Mouse (Mus musculus) monocyte, adult 5-6 weeks (primary cell): ENCODE measurements around the gene Mipol1. TPM values are rescaled to one million over a fixed set of nuclear protein-coding genes. Genes with fewer than 3 reads are reported as not detected.
"Not testable (repeated sequence)": the region's sequence is repeated elsewhere in the genome, so short reads cannot be mapped to it uniquely, and the experiment has no call there.

Experiments
- ATAC-seq: fragments of 153-309, 156-312 bp; replicated peaks from 2 replicates; pipeline ENCODE4 v1.8.0; 2017; ENCODE audit warnings: mild to moderate bottlenecking; ENCODE audit not compliant: low TSS enrichment, insufficient number of reproducible peaks, severe bottlenecking, poor library complexity, low FRiP score
- total RNA-seq: library from RNA; stranded (forward); fragments of 200-1000, 200-491, 200-594 nt; gene quantifications from 3 replicates; pipeline ENCODE4 v1.2.3, GENCODE M21; 2017

Gene Mipol1
- total RNA-seq, 1 experiment from 2014 or later, result 10.4 TPM

- no peak for ATAC-seq
Observed at GRCm38 (mm10) chr12:57400186-57400585, 170.0 kb downstream of the Mipol1 start.

GRCm38 (mm10) chr12:57401126-57401525 lies 170.9 kb downstream of the Mipol1 start:
- ATAC-seq, result no peak

GRCm38 (mm10) chr12:57402360-57402759 lies 172.1 kb downstream of the Mipol1 start:
- ATAC-seq, result no peak

- no peak for ATAC-seq
Observed at GRCm38 (mm10) chr12:57409976-57410375, 179.7 kb downstream of the Mipol1 start.

- no peak for ATAC-seq
Observed at GRCm38 (mm10) chr12:57413833-57414232, 183.6 kb downstream of the Mipol1 start.

- no peak for ATAC-seq
Observed at GRCm38 (mm10) chr12:57424902-57425301, 194.7 kb downstream of the Mipol1 start.

GRCm38 (mm10) chr12:57428243-57428642 lies 198.0 kb downstream of the Mipol1 start:
- ATAC-seq, result no peak

GRCm38 (mm10) chr12:57428767-57429166 lies 198.5 kb downstream of the Mipol1 start:
- no peak for ATAC-seq

GRCm38 (mm10) chr12:57436939-57437659 lies 206.9 kb downstream of the Mipol1 start:
- not testable (repeated sequence) for ATAC-seq

GRCm38 (mm10) chr12:57444281-57444903 lies 214.2 kb downstream of the Mipol1 start:
- no peak for ATAC-seq

- ATAC-seq, result no peak
Observed at GRCm38 (mm10) chr12:57447331-57447730, 217.1 kb downstream of the Mipol1 start.

GRCm38 (mm10) chr12:57449299-57449698 lies 219.1 kb downstream of the Mipol1 start:
- no peak for ATAC-seq

- no peak for ATAC-seq
Observed at GRCm38 (mm10) chr12:57450017-57450583, 219.9 kb downstream of the Mipol1 start.

- ATAC-seq, result no peak
Observed at GRCm38 (mm10) chr12:57456911-57457310, 226.7 kb downstream of the Mipol1 start.

- no peak for ATAC-seq
Observed at GRCm38 (mm10) chr12:57457339-57457738, 227.1 kb downstream of the Mipol1 start.

- ATAC-seq, result no peak
Observed at GRCm38 (mm10) chr12:57464520-57465334, 234.5 kb downstream of the Mipol1 start.

- no peak for ATAC-seq
Observed at GRCm38 (mm10) chr12:57471786-57472185, 241.6 kb downstream of the Mipol1 start.

- ATAC-seq, result no peak
Observed at GRCm38 (mm10) chr12:57476876-57477275, 246.6 kb downstream of the Mipol1 start.

- ATAC-seq, result no peak
Observed at GRCm38 (mm10) chr12:57481823-57482222, 251.6 kb downstream of the Mipol1 start.
